Mouse (Mus musculus) spleen, postnatal 36 days (tissue): ENCODE results near the gene Ftsj1.

Experiments
- DNase-seq, 2 experiments: peaks; one replicate each; pipeline ENCODE4 v3.0.0; 2022; ENCODE audit warnings: low spot score in 2 of 2, mixed read lengths in 1 of 2

The Ftsj1 gene

GRCm38 (mm10) chrX:8252334-8253285 lies at the start of gene Ftsj1:
Gene Ftsj1 (minus strand): TSS chrX:8252406.
- peak; percentile 82 to 89 for DNase-seq

DNA sequence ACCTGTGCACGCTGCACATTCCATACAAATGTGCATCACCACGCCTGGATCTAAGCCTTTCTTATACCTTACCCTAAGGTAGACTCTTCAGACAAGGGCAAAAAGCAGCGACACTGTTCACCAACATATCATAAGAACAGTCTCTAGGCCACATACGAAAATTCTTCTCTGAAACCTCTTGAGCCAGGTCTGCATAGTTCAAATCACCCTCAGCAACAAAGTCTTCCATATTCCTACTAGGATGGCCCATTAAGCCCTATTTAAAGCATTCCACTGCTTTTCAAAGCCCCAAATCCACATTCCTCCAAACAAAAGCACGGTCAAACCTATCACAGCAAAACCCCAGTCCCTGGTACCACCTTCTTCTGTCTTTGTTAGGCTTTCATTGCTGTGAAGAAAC lies 36.4 kb upstream of the Ftsj1 start:
- DNase-seq, result no peak

DNA sequence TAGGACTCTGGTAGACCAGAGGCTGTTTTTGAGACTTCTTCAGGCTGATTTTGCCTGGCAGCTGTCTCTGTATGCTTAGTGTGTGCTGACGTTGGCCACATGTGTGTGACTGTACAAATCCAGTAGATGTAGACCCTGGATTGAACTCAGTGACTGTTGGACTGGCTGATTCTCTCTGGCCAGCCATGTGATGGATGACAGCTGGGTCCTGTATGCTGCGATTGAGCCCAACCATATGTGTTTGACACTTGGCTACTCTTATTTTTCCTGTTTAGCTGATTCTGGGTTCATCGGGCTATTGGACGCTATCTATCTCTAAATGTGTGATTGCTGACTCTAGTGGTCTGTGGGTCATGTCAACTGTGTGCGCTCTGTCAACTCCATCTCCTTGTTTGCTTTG lies 21.9 kb upstream of the Ftsj1 start:
- no peak for DNase-seq

DNA sequence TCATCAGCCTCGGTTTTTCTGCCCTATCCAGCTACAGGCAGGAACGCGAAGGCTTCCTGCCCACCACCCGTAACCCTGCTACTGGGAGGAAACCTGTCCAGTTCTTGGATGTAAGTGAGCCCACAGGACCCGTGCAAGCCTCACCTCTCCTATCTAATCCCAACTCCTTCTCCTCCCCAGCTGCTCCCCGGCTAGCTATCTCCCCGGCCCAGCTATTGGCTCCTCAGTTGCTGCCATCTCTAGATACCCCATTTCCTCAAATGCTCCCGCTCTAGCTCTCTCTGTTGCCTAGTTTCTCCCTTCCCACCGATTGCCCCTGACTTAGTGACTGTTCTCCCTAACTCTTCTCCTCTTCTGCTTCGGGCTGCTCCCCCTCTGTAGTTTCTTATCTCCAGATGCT lies 19.8 kb upstream of the Ftsj1 start:
- DNase-seq, result peak; percentile 10 to 35

DNA sequence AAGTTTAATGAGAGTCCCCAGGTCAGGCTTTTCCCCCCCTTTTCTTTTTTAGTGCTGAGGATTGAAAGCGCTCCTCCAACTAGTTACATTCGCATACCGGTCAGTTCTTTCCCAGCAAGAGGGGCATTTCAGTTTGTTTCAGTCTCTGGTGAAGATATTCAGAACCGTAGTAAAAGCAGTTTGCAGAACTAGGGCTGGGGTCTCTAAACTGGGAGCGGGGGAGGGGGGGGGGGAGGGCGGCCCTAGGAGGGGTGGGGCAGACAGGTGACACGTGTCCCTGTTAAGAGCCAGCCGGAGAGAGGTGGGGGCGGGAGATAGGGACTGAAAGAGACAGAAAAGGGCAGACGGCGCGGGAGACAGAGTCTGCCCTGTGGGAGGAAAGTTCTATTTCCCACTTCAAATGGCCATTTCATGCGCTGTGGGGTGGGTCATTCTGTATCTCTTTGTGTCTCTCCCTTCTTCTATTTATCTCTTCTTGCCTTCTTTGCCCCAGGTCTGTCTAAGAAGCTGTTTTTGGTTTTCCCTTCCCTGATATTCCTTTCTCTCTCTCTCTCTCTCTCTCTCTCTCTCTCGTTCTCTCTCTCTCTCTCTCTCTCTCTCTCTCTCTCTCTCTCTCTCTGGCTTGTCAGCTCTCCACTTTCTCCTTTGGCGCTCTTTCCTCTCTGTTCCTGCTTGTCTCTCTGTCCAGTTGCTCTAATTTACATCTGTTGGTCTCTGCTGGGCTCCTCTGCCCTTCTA lies 19.0 kb upstream of the Ftsj1 start, which contains the start of gene Slc38a5:
Slc38a5 (plus strand) TSS at position 51 of the 738 bp plus-strand sequence.
- DNase-seq, result no peak

DNA sequence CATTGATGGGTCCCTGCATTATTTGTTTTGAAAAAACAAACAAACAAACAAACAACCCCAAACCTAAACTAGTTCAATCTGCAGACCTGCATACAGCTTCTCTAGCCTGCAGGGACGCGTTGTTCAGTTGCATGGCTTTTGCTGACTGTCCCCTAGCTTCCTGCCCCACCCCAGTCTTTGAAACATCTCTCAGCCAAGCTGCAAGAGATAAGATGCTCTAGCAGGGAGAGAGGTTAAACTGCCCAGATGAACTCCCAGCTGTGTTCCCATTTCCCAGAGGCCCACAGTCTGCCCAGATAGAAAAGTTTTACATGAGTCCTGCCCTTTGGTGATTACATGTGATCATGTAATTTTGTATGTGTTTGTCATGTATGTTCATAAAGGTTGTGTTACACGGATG lies 12.0 kb upstream of the Ftsj1 start:
- DNase-seq, result peak in 1 of 2 experiments; percentile 4

- no peak for DNase-seq
These were observed 11.1 kb upstream of the Ftsj1 start for GRCm38 (mm10) chrX:8263156-8263804.

DNA sequence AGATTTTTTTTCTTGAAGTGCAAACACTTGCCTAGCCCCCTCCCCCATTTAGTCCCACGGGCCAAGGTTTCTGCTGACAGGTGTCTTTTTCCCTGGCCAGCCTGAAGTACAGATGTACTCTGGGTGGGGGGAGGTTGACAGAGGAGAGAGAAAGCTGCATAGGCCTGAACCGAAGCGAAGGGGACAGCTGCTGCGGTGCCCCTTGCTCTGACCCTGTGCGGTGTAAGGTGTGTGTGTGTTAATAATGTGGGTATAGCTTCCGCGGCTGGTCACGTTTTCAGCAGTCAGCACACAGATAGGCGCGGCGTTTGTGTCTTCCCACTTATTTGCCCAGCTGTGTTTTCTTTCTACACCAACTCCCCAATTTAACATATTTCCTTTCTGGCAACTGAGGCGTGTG lies 7.3 kb upstream of the Ftsj1 start:
- DNase-seq, result no peak

DNA sequence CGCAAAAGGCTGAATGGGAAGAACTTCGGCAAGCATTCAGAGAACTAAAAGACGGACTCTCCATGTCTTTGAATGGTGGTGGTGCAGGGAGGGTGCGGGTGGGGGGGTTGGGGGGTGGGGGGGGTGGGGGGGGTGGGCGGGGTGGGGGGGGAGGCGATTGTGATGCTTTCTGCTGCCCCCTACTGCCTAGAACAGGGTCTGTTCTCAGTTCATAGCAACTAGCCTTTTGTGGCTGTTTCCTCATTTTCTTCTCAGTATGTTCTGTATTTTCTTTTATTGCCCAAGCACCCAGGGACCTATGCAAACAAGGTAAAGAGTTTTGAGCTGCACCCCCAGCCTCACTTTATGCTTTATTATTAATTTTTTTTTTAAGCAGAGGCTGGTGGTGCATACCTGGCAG lies 3.6 kb upstream of the Ftsj1 start:
- no peak for DNase-seq

GRCm38 (mm10) chrX:8253711-8254110 lies 1.5 kb upstream of the Ftsj1 start:
- no peak for DNase-seq

DNA sequence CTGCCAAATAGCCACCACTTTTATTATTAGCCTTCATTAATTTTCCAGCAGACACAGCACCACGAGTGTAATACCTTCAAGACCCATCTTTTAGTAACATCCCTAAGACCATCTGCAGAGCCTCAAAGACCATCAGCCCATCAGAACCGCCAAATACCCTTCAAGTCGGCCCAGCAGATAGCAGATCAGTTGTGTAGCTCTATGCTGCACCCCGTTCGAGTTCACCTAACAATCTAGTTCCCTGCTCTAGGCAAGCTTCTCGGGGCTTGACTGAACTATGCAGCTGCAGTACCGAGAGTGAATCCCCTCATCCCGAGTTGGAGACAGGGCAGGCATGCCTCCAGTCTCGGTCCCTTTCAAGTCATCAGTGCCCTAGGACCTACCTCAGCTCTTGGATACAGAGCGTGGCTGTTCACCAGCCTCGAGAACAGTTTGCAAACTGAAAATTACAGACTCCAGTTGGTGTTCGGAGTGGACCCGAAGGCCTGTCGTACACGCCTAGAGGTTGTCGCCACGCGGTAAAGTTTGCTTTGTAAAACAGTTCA lies 345 bp downstream of the Ftsj1 start:
- DNase-seq, result no peak

GRCm38 (mm10) chrX:8248542-8249120 lies 3.6 kb downstream of the Ftsj1 start:
- DNase-seq, result no peak

DNA sequence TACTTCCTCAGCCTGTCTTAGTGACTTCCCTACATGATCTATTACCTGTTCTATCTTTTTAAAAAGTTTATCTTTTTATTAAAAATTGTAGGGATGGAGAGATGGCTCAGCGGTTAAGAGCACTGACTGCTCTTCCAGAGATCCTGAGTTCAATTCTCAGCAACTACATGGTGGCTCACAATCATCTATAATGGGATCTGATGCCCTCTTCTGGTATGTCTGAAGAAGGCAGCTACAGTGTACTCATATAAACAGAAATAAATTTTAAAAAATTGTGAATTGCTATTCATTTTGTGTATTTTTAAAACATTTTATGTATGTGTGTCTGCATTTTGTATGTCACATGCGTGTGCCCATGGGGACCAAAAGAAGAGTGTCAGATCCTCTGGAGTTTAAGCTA lies 4.5 kb downstream of the Ftsj1 start:
- no peak for DNase-seq

DNA sequence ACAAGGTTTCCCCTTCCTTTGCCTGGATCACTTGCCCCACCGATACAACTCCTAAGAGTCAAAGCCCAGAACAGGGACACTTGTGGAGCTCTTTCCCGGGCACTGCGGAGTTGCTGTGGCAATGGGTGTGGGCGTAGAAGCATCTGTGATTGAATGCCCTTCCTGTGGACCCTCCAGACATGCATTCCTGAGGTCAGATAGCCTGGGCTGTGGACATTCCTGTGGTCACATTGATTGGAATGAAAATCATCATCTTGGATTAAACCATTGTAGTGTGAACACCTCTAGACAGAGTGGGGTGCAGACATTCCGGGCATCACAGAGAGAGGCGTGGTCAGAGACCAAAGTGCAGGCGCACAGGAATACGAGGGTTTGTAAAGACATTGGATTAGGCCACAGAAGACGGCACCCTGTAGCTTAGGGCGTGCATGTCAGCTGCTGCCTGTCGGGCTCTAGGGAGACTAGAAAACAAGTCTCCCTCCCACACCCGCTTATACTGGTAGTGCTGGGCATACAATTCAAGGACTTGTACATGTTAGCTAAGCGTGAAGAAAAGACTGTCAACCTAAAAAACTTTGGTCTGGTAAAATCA lies 13.3 kb downstream of the Ftsj1 start:
- DNase-seq, result no peak

DNA sequence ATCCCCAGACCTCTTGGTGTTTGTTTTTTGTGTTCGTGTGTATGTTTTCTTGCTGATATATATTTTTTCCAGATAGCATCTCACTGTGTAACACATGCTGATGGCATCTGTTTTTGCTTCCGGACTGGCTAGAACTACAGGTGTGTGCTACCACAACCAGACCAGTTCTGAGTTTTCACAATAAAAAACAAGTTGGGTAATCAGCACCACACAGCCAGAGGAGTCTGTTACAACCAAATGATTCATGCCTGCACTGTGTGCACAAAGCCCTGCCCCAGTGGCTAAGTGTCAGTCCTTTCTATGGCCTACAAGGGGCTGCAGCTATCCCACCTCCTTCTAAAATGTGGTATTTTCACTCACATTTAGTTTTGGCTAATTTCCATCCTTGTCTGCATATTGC lies 15.5 kb downstream of the Ftsj1 start:
- no peak for DNase-seq

- no peak for DNase-seq
These were observed 18.6 kb downstream of the Ftsj1 start for GRCm38 (mm10) chrX:8233602-8234001.

DNA sequence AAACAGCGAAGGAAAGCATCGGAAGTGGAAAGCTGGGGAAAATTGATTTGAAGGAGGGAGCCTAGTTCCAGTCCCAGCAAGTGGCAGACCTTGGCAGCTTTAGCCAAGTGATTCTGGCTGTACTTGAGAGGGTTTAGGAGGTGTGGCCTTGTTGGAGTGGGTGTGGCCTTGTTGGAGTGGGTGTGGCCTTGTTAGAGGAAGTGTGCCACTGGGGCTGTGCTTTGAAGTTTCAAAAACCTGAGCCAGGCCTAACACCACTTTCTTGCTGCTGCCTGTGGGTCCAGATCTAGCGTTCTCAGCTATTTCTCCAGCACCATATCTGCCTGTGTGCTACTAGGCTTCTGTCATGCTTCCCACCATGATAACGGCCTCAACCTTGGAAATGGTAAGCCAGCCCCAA lies 21.9 kb downstream of the Ftsj1 start:
- no peak for DNase-seq

DNA sequence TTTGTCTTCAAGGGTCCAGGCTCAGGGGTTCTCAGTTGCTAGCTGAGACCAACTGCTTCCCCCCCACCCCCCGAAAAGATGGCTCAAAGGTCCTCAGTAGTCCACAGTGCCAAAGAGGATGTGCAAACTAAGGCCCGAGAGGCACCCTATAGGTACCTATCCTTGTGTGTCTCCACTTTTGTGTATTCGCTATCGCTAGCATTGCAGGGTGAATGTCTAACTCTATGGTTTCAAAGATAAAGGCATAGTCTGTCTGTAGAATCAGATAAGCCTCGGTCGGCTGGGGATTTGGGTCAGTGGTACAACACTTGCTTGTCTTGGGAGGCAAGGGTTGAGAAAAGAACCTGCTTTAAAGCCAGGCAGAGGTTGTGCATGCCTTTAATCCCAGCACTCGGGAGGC lies 28.7 kb downstream of the Ftsj1 start:
- DNase-seq, result no peak

DNA sequence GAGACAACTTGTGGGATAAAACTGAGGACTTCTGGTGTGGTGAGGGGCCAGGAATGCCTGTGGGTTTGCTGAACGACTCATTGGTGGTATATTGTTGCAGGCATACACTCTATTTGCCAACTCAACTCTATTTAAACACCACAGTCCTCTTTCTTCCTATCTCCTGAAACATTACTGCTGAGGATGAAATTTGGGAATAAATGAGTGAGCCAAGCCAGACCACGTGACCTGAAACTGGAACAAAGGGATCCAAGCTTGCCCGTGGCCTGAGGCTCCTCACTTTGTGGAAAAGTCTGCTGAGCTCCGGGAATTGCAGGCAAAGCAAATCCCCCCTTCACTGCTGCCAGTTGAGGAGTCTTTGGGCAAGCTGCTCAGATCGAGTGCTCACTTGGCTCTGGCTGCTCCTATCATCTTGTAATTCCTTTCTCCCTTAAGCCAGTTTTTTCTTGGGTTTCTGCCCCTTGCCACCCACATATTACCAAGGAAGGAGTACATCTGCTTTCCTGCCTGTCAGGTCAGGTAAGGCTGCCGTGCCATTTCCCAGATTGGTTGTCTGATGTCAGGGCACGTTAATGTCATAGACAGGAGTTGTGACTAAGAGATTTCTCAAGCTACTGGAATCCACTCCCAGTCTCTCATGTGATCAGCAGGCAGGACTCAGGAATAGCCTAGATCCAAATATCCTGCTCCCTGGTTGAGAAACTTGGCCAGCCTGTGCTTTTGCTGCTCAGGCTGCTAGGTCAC lies 29.4 kb downstream of the Ftsj1 start:
- DNase-seq, result no peak

DNA sequence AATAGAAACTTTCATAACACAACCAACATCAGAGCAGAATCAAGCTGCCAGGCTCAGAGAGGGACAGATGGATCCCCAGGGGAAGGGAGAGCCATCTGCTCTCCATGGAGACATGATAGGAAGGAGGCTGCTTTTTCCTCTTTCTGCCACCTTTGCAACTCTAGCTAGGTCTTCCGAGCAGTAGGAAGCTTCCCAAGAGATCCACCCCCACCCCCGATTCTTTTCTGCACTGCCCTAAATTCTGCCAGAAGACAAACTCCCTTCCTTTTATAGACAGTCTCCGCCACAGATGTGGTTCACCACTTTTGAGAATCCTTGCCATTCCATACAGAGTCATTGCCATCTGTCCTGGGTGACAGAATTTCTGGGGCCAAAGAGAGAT lies 29.9 kb downstream of the Ftsj1 start:
- DNase-seq, result no peak

GRCm38 (mm10) chrX:8219651-8220050 lies 32.6 kb downstream of the Ftsj1 start:
- DNase-seq, result no peak
